Mouse (Mus musculus) midbrain, embryonic 15.5 days (tissue): ENCODE data around the gene Gpr18. TPM values are rescaled to one million over a fixed set of nuclear protein-coding genes. Genes with fewer than 3 reads are reported as not detected.
"Not testable (repeated sequence)": the region's sequence is repeated elsewhere in the genome, so short reads cannot be mapped to it uniquely, and the experiment has no call there.

ENCODE experiments used
- ATAC-seq: fragments of 200-750 bp; cut with Nextera tagmentation; replicated peaks from 2 replicates; pipeline ENCODE4 v1.8.0; 2017; ENCODE audit warnings: moderate TSS enrichment
- H3K27ac ChIP-seq: fragments of 300-500 bp; sonication (generic); 2 replicates; pipeline ENCODE4 v1.5.1; 2015; ENCODE audit warnings: mild to moderate bottlenecking, inconsistent platforms
- H3K27me3 ChIP-seq: fragments of 300-500 bp; sonication (generic); replicated peaks from 2 replicates; pipeline ENCODE4 v1.6.1; 2015; ENCODE audit warnings: inconsistent platforms
- H3K36me3 ChIP-seq: fragments of 300-500 bp; sonication (generic); replicated peaks from 2 replicates; pipeline ENCODE4 v1.6.1; 2015; ENCODE audit warnings: inconsistent platforms
- H3K4me1 ChIP-seq: fragments of 300-500 bp; sonication (generic); 2 replicates; pipeline ENCODE4 v1.6.1; 2015; ENCODE audit warnings: inconsistent platforms
- H3K4me2 ChIP-seq: fragments of 300-500 bp; sonication (generic); 2 replicates; pipeline ENCODE4 v1.6.1; 2015; ENCODE audit warnings: inconsistent platforms, mild to moderate bottlenecking, moderate library complexity
- H3K4me3 ChIP-seq: fragments of 300-500 bp; sonication (generic); 2 replicates; pipeline ENCODE4 v1.5.1; 2015; ENCODE audit warnings: mild to moderate bottlenecking, inconsistent platforms
- H3K9ac ChIP-seq: fragments of 300-500 bp; sonication (generic); 2 replicates; pipeline ENCODE4 v1.6.1; 2015; ENCODE audit warnings: mild to moderate bottlenecking, inconsistent platforms
- H3K9me3 ChIP-seq: fragments of 300-500 bp; sonication (generic); 2 replicates; pipeline ENCODE4 v1.6.1; 2016; ENCODE audit warnings: inconsistent platforms
- WGBS: fragments of 180-500 bp; shearing (Covaris S2); methylation state at CpG from one replicate; pipeline ENCODE4 v1.1.7; 2015; ENCODE audit warnings: mixed read lengths; 5-methylcytosine and 5-hydroxymethylcytosine counted together
- polyA plus RNA-seq: library from polyadenylated mRNA; unstranded; fragments of >200 nt; fragmentation: Nextera tagmentation; extraction: Ambion mirVana; gene quantifications from 2 replicates; pipeline ENCODE4 v1.2.1, GENCODE M21; 2015

Gene Gpr18
- polyA plus RNA-seq, 1 experiment from 2014 or later, result 0.18 TPM

DNA sequence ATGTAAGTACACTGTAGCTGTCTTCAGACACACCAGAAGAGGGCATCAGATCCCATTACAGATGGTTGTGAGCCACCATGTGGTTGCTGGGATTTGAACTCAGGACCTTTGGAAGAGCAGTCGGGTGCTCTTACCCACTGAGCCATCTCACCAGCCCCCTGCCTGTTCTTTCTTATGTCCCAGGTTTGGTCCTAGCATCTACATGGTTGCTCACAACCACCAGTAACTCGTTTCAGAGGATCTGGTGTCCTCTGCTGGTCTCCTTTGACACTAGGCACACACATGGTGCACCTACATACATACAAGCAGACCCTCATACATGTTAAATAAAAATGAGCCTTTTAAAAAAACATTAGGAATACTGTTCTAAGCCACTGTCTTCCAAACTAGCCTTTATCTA is 39.4 kb downstream of the Gpr18 start:
- H3K9me3 ChIP-seq, H3K27ac ChIP-seq, ATAC-seq, H3K36me3 ChIP-seq, H3K9ac ChIP-seq, H3K4me2 ChIP-seq, H3K27me3 ChIP-seq, H3K4me3 ChIP-seq: not testable (repeated sequence)
- 70% methylated on average over 2 of the region's 2 CpGs for WGBS
- peaks cover 17% of the 10 kb centered on the region for H3K4me1 ChIP-seq

DNA sequence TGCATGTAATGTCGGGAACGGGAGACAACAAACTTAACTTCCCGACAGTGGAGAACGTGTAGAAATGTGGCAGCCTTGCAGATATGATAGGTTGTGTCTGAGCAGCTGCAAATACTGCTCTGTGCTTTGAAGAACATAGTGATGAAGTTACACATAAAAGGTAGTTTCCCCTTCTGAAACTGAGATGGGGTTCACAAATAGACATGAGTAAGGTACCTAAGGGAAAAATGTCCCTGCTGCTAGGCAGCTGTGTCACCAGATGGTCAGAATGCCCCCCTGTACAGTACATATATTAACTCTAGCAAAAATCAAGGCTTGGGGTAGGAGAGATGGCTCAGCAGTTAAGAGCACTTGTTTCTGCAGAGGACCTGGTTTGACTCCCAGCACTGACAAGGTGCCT is 41.9 kb downstream of the Gpr18 start:
- WGBS, result 91% methylated on average over 4 of the region's 4 CpGs
- Histone ChIP-seq H3K36me3 (no peaks in the 10 kb centered on the region), H3K9me3 (no peaks in the 10 kb centered on the region), H3K27me3 (no peaks in the 10 kb centered on the region), H3K27ac (no peak overlapping the region), H3K9ac (no peak overlapping the region), H3K4me3 (no peak overlapping the region), H3K4me2 (no peak overlapping the region), H3K4me1 (no peaks in the 10 kb centered on the region)
- no peak for ATAC-seq

DNA sequence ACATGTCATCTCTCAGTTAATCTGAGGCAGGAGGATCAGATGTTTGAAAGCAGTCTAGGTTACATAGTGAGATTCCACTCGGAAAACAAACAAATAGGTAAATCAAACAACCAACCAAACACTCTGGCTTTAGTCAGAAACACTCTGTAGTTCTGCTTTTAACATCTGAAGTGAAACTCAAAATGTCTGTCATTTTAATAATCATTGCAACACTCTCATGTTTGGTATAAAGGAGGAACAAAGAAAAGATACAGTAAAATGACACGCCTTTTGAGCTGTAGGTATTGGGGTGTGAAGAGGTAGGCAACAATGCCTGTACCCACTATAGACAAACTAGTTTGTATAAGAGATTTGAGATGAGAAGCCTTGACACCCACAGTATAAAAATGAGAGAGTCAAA is 42.4 kb downstream of the Gpr18 start:
- Histone ChIP-seq H3K9me3 (no peaks in the 10 kb centered on the region), H3K9ac (no peak overlapping the region), H3K4me3 (no peak overlapping the region), H3K27me3 (no peaks in the 10 kb centered on the region), H3K4me1 (no peaks in the 10 kb centered on the region), H3K4me2 (no peak overlapping the region), H3K36me3 (no peaks in the 10 kb centered on the region), H3K27ac (no peak overlapping the region)
- ATAC-seq, result no peak
- WGBS, result 82% methylated on average over 2 of the region's 2 CpGs

DNA sequence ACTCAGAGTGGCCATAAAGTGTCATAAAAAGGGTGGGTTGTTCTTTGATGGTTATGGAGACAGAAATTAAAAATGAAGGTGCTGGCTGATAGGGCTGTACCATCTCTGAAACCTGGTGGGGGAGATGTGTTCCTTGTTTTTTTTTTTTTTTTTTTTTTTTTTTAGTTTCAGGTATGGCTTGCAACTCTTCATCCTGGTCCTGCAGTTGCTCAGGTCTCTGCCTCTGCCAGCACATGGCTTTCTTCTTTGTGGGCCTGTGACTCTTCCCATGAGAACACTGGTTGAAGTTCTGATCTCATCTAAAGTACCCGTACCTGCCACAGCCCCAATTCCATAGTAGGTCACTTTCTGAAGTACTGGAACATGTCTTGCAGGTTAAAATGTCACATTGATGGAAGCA is 42.8 kb downstream of the Gpr18 start:
- H3K36me3 ChIP-seq, result no peaks in the 10 kb centered on the region
- H3K27ac ChIP-seq, result no peak overlapping the region
- no peaks in the 10 kb centered on the region for H3K9me3 ChIP-seq
- ATAC-seq, result no peak
- H3K4me2 ChIP-seq, result no peak overlapping the region
- H3K27me3 ChIP-seq, result no peaks in the 10 kb centered on the region
- H3K9ac ChIP-seq, result no peak overlapping the region
- H3K4me3 ChIP-seq, result no peak overlapping the region
- 75% methylated on average over 1 of the region's 1 CpGs for WGBS
- no peaks in the 10 kb centered on the region for H3K4me1 ChIP-seq

- Histone ChIP-seq H3K27ac (no peak overlapping the region), H3K27me3 (no peaks in the 10 kb centered on the region), H3K9ac (no peak overlapping the region), H3K9me3 (no peaks in the 10 kb centered on the region), H3K4me1 (no peaks in the 10 kb centered on the region), H3K4me2 (no peak overlapping the region), H3K36me3 (no peaks in the 10 kb centered on the region), H3K4me3 (no peak overlapping the region)
- 57% methylated on average over 1 of the region's 1 CpGs for WGBS
- no peak for ATAC-seq
Observed at GRCm38 (mm10) chr14:121869111-121869510, 46.5 kb downstream of the Gpr18 start.

DNA sequence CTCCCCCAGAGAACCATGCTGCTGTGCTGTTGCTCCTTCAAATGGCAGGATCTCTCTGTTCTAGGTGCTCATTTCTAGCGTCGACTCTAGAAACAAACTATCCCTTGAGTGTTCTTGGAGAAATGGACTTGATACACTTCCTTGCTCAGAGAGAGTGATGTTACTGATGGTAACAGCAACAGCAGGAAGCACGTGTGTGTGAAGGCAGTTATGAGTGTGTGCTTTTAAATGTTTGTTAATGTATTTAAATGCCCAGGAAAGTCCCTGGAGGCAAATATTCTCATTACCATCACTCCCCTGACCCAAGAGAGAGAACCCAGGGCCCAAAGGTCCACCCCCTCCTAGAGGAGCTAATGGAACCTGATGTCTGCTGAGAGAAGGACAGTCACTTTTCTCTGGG is 49.0 kb downstream of the Gpr18 start:
- WGBS, result 82% methylated on average over 3 of the region's 3 CpGs
- ATAC-seq, result no peak
- Histone ChIP-seq H3K36me3 (no peaks in the 10 kb centered on the region), H3K9ac (no peak overlapping the region), H3K27me3 (0 out of 2 replicates have a peak, but pooled peaks cover 3% of the 10 kb centered on the region), H3K4me2 (no peak overlapping the region), H3K9me3 (no peaks in the 10 kb centered on the region), H3K27ac (no peak overlapping the region), H3K4me3 (no peak overlapping the region), H3K4me1 (no peaks in the 10 kb centered on the region)

- not testable (repeated sequence) for H3K36me3 ChIP-seq, H3K9ac ChIP-seq, H3K4me1 ChIP-seq, H3K4me3 ChIP-seq, H3K27ac ChIP-seq, ATAC-seq, H3K4me2 ChIP-seq, H3K9me3 ChIP-seq, H3K27me3 ChIP-seq
- 5% methylated on average over 2 of the region's 2 CpGs for WGBS
Observed at GRCm38 (mm10) chr14:121865162-121865561, 50.4 kb downstream of the Gpr18 start.

Other genes with a start within 250 kb of the Gpr18 start
- gene Dock9, start 117.9 kb downstream of the Gpr18 start, polyA plus RNA-seq, result 12.9 and 14.5 TPM in 2 replicates
- gene Ubac2, start 37.2 kb downstream of the Gpr18 start, polyA plus RNA-seq, result 45.9 and 47.2 TPM in 2 replicates
- gene Gpr183, start 49.4 kb upstream of the Gpr18 start, polyA plus RNA-seq, result 1.0 and 1.1 TPM in 2 replicates
- not detected in 2 replicates for gene Timm8a2, start 118.9 kb upstream of the Gpr18 start, polyA plus RNA-seq
- 102 and 106 TPM in 2 replicates for gene Tm9sf2, start 191.3 kb upstream of the Gpr18 start, polyA plus RNA-seq